Mouse (Mus musculus) kidney, embryonic 14.5 days (tissue): ENCODE data around the gene Olfr1176. TPM values are rescaled to one million over a fixed set of nuclear protein-coding genes. Genes with fewer than 3 reads are reported as not detected.

Source experiments
- ATAC-seq: fragments of 200-750 bp; cut with Nextera tagmentation; 2 replicates; pipeline ENCODE4 v1.8.0; 2017; ENCODE audit warnings: moderate number of reproducible peaks, mild to moderate bottlenecking, moderate TSS enrichment, moderate library complexity; ENCODE audit not compliant: low FRiP score, low TSS enrichment
- H3K27ac ChIP-seq: fragments of 300-500 bp; sonication (generic); 2 replicates; pipeline ENCODE4 v1.5.1; 2014; ENCODE audit warnings: low read depth, mild to moderate bottlenecking, low read length, moderate library complexity, mixed read lengths
- H3K27me3 ChIP-seq: fragments of 300-500 bp; sonication (generic); 2 replicates; pipeline ENCODE4 v1.6.1; 2014; ENCODE audit warnings: mild to moderate bottlenecking, low read length; ENCODE audit not compliant: control insufficient read depth, insufficient read depth
- H3K36me3 ChIP-seq: fragments of 300-500 bp; sonication (generic); 2 replicates; pipeline ENCODE4 v1.6.1; 2014; ENCODE audit warnings: low read length, mixed read lengths; ENCODE audit not compliant: control insufficient read depth, insufficient read depth
- H3K4me1 ChIP-seq: fragments of 300-500 bp; sonication (generic); 2 replicates; pipeline ENCODE4 v1.6.1; 2014; ENCODE audit warnings: low read length, mixed read lengths; ENCODE audit not compliant: control insufficient read depth, insufficient read depth
- H3K4me2 ChIP-seq: fragments of 300-500 bp; sonication (generic); replicated peaks from 2 replicates; pipeline ENCODE4 v1.6.1; 2014; ENCODE audit warnings: low read depth, mild to moderate bottlenecking, low read length
- H3K4me3 ChIP-seq: fragments of 300-500 bp; sonication (generic); 2 replicates; pipeline ENCODE4 v1.5.1; 2014; ENCODE audit warnings: mild to moderate bottlenecking, low read length
- H3K9ac ChIP-seq: fragments of 300-500 bp; sonication (generic); 2 replicates; pipeline ENCODE4 v1.6.1; 2014; ENCODE audit warnings: low read depth, mild to moderate bottlenecking, low read length, moderate library complexity
- H3K9me3 ChIP-seq: fragments of 300-500 bp; sonication (generic); 2 replicates; pipeline ENCODE4 v1.6.1; 2016; ENCODE audit warnings: low read length; ENCODE audit not compliant: control insufficient read depth
- WGBS: fragments of 180-500 bp; shearing (Covaris S2); extraction: QIAGEN DNeasy Blood & Tissue Kit; methylation state at CpG from one replicate; pipeline ENCODE4 v1.1.7; 2014; 5-methylcytosine and 5-hydroxymethylcytosine counted together
- polyA plus RNA-seq: library from polyadenylated mRNA; unstranded; fragments of >200 nt; fragmentation: Nextera tagmentation; extraction: Ambion mirVana; gene quantifications from 2 replicates; pipeline ENCODE4 v1.2.1, GENCODE M21; 2014

Gene Olfr1176
- polyA plus RNA-seq = not detected in 2 replicates

DNA sequence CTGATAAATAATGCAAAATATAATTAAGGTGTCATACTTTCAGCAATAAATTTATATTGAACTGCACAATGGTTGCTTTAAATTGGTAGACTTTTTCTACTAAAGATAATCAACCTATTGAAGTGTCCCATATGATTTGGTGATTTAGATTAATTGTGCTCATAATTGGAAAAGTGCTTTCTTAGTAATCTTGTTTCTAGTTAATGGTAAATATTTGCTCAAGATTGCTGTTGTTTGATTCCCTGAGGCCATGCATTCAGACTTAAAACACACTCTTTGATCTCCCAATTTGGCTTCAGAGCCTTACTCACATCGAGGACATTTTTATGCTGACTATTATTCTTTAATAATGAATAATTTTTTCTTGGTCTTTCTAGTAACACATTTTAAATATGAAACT lies at the start of gene Olfr1176:
TSS of gene Olfr1176 (plus strand) at position 301 of the 400 bp plus-strand sequence.
- Histone ChIP-seq H3K4me3 (no peak within 1 kb of the TSS), H3K27me3 (no peaks in the 10 kb centered on the region), H3K36me3 (no peaks in the 10 kb centered on the region), H3K9ac (no peak within 1 kb of the TSS), H3K4me1 (no peaks in the 10 kb centered on the region), H3K27ac (no peak within 1 kb of the TSS), H3K4me2 (no peak within 1 kb of the TSS), H3K9me3 (no peaks in the 10 kb centered on the region)
- no peak for ATAC-seq
- 67% methylated on average over 1 of the region's 1 CpGs for WGBS

DNA sequence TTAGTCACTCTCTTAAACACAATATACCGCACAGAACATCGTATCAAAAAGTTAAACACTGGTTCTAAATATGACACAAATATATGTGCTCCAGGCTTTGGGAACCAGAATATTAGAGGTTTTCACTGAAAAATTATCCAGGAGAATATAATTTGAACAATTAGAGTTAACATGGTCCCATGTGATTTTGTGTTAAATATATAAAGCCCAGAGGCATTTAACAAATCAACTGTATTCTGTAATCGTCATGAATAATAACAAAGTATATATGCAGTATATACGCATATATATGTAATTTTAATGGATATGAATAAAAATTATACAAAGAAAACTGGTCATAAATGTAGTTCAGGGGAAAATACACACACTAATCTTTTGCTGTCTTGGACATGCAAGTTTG lies 21.5 kb upstream of the Olfr1176 start, which contains the start of gene Olfr1174-ps:
TSS of gene Olfr1174-ps (minus strand) at position 101 of the 400 bp plus-strand sequence.
- no peaks in the 10 kb centered on the region for H3K4me1 ChIP-seq
- WGBS = 91% methylated on average over 4 of the region's 4 CpGs
- no peaks in the 10 kb centered on the region for H3K27me3 ChIP-seq
- no peak within 1 kb of the TSS for H3K4me3 ChIP-seq
- H3K9ac ChIP-seq = no peak within 1 kb of the TSS
- no peak within 1 kb of the TSS for H3K27ac ChIP-seq
- H3K4me2 ChIP-seq = no peak within 1 kb of the TSS
- no peaks in the 10 kb centered on the region for H3K9me3 ChIP-seq
- no peak for ATAC-seq
- H3K36me3 ChIP-seq = no peaks in the 10 kb centered on the region

DNA sequence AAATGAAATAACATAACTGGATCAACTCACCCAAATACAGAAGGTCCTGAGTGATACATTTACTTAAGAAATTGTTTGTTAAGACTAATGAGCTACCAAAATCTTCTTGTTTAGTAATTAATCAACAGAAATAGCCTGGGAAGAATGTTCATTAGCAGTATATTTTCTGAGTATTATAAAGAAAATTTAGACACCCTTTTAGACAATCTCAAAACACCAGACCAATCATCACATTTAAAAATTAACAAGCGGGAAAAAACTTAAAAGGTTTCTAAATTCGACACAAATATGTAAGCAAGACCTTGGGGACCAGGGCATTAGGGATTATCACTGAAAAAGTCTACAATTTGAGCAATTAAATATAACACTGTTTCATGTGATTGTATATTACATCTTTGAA lies 9.4 kb upstream of the Olfr1176 start, which contains the start of gene Olfr1175-ps:
TSS of gene Olfr1175-ps (minus strand) at position 101 of the 400 bp plus-strand sequence.
- WGBS = 88% methylated on average over 2 of the region's 2 CpGs
- Histone ChIP-seq H3K4me2 (no peak within 1 kb of the TSS), H3K27ac (no peak within 1 kb of the TSS), H3K9me3 (no peaks in the 10 kb centered on the region), H3K9ac (no peak within 1 kb of the TSS), H3K36me3 (no peaks in the 10 kb centered on the region), H3K4me3 (no peak within 1 kb of the TSS), H3K27me3 (no peaks in the 10 kb centered on the region), H3K4me1 (no peaks in the 10 kb centered on the region)
- no peak for ATAC-seq

DNA sequence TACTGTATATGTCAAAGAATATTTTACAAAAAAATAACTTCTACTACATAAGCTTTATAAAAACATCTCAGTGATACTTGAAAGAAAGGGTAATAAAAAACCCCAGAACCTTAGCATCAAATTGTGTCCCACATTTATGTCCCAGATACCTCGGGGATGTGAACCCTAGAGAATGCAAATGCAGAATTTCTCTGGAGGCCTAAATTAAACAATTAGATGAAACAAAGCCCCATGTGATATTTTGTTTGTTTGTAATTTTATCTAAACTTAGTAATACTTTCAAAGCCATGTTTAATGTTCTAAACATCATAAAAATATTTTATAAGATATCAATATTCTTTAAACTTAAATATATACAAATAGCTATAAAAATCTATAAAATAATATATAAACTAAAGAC lies 9.9 kb downstream of the Olfr1176 start, which contains the start of gene Olfr1177-ps:
TSS of gene Olfr1177-ps (minus strand) at position 101 of the 400 bp plus-strand sequence.
- Histone ChIP-seq H3K4me2 (no peak within 1 kb of the TSS), H3K27ac (no peak within 1 kb of the TSS), H3K4me1 (no peaks in the 10 kb centered on the region), H3K27me3 (no peaks in the 10 kb centered on the region), H3K9me3 (no peaks in the 10 kb centered on the region), H3K4me3 (no peak within 1 kb of the TSS), H3K9ac (no peak within 1 kb of the TSS), H3K36me3 (no peaks in the 10 kb centered on the region)
- ATAC-seq = no peak
- 86% methylated on average over 1 of the region's 1 CpGs for WGBS

DNA sequence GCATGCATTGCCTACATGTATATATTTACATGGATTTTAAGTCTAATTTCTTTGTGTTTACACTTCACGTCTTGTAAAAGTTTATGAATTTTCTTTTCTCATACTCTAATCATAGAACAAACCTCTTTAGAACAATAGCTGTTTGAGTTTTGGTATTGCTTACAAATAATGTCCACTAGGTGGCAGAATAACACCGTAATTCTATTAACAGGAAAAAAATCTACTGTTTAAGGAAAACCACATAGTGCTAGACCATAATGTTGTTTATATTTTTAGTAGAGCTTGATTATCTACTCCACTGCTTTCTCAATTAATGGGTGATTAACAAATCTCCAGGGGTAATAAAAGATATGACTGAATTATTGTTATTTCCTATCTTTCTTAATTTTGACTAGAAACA lies 19.8 kb downstream of the Olfr1176 start:
- no peak overlapping the region for H3K9ac ChIP-seq
- H3K9me3 ChIP-seq = no peaks in the 10 kb centered on the region
- 5% methylated on average over 2 of the region's 2 CpGs for WGBS
- H3K4me1 ChIP-seq = no peaks in the 10 kb centered on the region
- H3K4me3 ChIP-seq = no peak overlapping the region
- ATAC-seq = no peak
- no peak overlapping the region for H3K27ac ChIP-seq
- no peaks in the 10 kb centered on the region for H3K36me3 ChIP-seq
- no peaks in the 10 kb centered on the region for H3K27me3 ChIP-seq
- no peak overlapping the region for H3K4me2 ChIP-seq

DNA sequence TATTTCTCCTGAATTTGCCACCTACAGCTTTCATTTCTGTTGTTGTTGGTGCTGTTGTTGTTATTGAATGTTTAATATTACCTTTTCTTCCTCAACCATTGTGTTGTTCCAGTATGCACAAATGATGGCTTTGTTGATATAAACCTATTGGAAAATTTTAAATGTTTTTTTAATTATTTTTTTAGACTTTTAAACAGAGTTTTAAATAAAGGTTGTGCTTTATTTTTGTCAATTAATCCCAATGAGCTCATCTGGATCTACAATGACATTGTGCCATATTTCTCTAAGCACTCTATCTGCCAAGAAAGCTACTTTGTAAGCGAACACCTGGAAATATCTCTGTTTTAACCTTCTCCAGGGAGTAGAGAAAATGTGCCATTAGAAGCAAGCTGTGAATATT lies 50.2 kb downstream of the Olfr1176 start, which contains the start of gene Olfr1178:
TSS of gene Olfr1178 (plus strand) at position 301 of the 400 bp plus-strand sequence.
- H3K27me3 ChIP-seq = no peaks in the 10 kb centered on the region
- no peaks in the 10 kb centered on the region for H3K4me1 ChIP-seq
- no peak for ATAC-seq
- no peaks in the 10 kb centered on the region for H3K9me3 ChIP-seq
- no peak within 1 kb of the TSS for H3K9ac ChIP-seq
- no peak within 1 kb of the TSS for H3K4me2 ChIP-seq
- no peak within 1 kb of the TSS for H3K27ac ChIP-seq
- WGBS = 73% methylated on average over 1 of the region's 1 CpGs
- H3K4me3 ChIP-seq = no peak within 1 kb of the TSS
- H3K36me3 ChIP-seq = no peaks in the 10 kb centered on the region

Other genes with a start within 250 kb of the Olfr1176 start
- not detected in 2 replicates for gene Olfr1164, start 242.8 kb upstream of the Olfr1176 start, polyA plus RNA-seq
- not detected in 2 replicates for gene Olfr1166, start 208.4 kb upstream of the Olfr1176 start, polyA plus RNA-seq
- gene Olfr1167, start 181.5 kb upstream of the Olfr1176 start, polyA plus RNA-seq = not detected in 2 replicates
- not detected in 2 replicates for gene Olfr1168, start 154.8 kb upstream of the Olfr1176 start, polyA plus RNA-seq
- gene Olfr1170, start 108.4 kb upstream of the Olfr1176 start, polyA plus RNA-seq = not detected in 2 replicates
- not detected in 2 replicates for gene Olfr1173, start 56.8 kb upstream of the Olfr1176 start, polyA plus RNA-seq
- not detected in 2 replicates for gene Olfr1174-ps, start 21.6 kb upstream of the Olfr1176 start, polyA plus RNA-seq
- not detected in 2 replicates for gene Olfr1175-ps, start 9.5 kb upstream of the Olfr1176 start, polyA plus RNA-seq
- not detected in 2 replicates for gene Olfr1177-ps, start 9.8 kb downstream of the Olfr1176 start, polyA plus RNA-seq
- not detected in 2 replicates for gene Olfr1178, start 50.3 kb downstream of the Olfr1176 start, polyA plus RNA-seq
- gene Olfr1179, start 69.7 kb downstream of the Olfr1176 start, polyA plus RNA-seq = not detected in 2 replicates
- gene Olfr1180, start 82.4 kb downstream of the Olfr1176 start, polyA plus RNA-seq = not detected in 2 replicates
- not detected in 2 replicates for gene Olfr1181, start 89.5 kb downstream of the Olfr1176 start, polyA plus RNA-seq
- gene Gm13757, start 112.4 kb downstream of the Olfr1176 start, polyA plus RNA-seq = not detected in 2 replicates
- gene Olfr1183, start 118.1 kb downstream of the Olfr1176 start, polyA plus RNA-seq = not detected in 2 replicates
- not detected in 2 replicates for gene Olfr1184, start 146.9 kb downstream of the Olfr1176 start, polyA plus RNA-seq
- gene Olfr1185-ps1, start 156.6 kb downstream of the Olfr1176 start, polyA plus RNA-seq = not detected in 2 replicates
- gene Olfr1186, start 181.8 kb downstream of the Olfr1176 start, polyA plus RNA-seq = not detected in 2 replicates
- gene Olfr1188, start 220.2 kb downstream of the Olfr1176 start, polyA plus RNA-seq = not detected in 2 replicates
- not detected in 2 replicates for gene Olfr1189, start 249.7 kb downstream of the Olfr1176 start, polyA plus RNA-seq